Mouse (Mus musculus) heart, postnatal 0 days (tissue): ENCODE measurements around the gene Slc4a5.
A peak's percentile ranks its signal among the peaks of the same experiment; 100 is the strongest.

Experiments
- CTCF ChIP-seq: IDR thresholded peaks from 2 replicates; pipeline ENCODE4 v1.5.1; 2016; ENCODE audit warnings: antibody characterized with exemption, control low read depth, low read depth
- EP300 ChIP-seq: IDR thresholded peaks from 2 replicates; pipeline ENCODE4 v1.6.1; 2016; ENCODE audit warnings: antibody characterized with exemption, low read depth

DNA sequence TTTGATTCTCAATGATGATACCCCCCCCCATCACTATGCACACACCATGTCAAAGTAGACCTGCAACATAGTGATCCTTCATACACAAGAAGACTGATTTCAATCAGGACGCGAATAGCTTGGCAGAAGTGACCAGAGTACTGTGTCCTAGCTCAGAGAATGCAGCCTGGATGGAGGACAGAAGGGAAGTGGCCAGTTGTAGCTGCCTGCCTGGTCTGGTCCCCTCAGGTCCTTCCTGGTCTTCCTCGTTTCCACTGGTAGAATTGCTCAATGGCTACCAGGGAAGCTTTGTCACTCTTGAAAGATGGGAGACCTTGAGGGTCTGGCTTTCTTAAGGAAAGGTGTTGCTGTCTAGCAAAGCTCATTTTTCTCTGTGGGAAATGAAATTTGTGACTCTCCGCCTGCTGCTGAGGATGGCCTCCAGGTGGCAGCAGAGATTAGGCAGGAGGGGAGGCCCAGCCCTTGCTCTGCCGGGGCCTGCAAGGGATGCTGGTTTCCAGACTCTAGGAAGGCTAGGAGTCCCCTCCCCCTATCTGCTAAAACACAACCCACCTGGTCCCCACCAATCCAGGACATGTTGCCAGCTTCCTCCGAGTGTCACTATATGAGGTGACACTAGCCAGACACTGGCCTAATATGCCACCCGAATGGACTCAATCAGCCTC is 4.5 kb upstream of the Slc4a5 start:
- peak; percentile 90 for TF ChIP-seq CTCF
- TF ChIP-seq EP300 = no peak
